24 mouse cellular contexts compared by ENCODE assay signal in the genomic region with DNA sequence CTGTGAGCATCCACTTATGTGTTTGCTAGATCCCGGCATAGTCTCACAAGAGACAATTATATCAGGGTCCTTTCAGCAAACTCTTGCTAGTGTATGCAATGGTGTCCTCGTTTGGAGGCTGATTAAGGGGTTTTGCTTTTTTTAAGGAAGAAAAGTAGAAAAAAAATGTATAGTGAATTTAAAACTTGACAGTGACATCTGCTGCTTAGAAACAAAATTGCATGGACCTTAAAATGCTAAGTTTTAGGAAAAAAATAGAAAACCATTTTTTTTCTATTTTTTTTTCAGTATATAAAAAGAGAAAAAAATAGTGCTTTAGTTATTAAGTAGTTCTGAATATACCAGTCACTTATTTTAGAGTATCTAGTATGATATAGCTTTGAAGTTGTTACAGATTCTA. TPM values are rescaled to one million over a fixed set of nuclear protein-coding genes. Genes with fewer than 3 reads are reported as not detected.
A peak's percentile ranks its signal among the peaks of the same experiment; 100 is the strongest.
DNase-seq lines count a peak whose midpoint lies in the region; ATAC-seq and TF ChIP-seq lines count a peak whose summit lies in the region.
"Had no signal": no experiment of that assay in that cellular context is flagged by ENCODE, and none has a peak within 500 bp of the region (broad histone marks: within the 10 kb centered on the region; RNA-seq: fewer than 3 reads in every experiment).

No protein-coding gene starts in this region.

- ATAC-seq in forebrain, embryonic 14.5 days: no peak
- no peak for ATAC-seq in forebrain, embryonic 13.5 days
- no peak for ATAC-seq in kidney, postnatal 0 days (replicated peaks; ENCODE audit: low FRiP score, low read depth)
- ATAC-seq in kidney, embryonic 16.5 days (ENCODE audit: low FRiP score, low TSS enrichment): no peak
- no peak for ATAC-seq in midbrain, postnatal 0 days (ENCODE audit: low FRiP score)
- no peak for ATAC-seq in midbrain, embryonic 14.5 days (ENCODE audit: low FRiP score, low TSS enrichment)
- ATAC-seq: forebrain, embryonic 15.5 days; hindbrain, embryonic 16.5 days; inflammation-experienced regulatory T-cells, adult 6 months; intestine, embryonic 16.5 days; Patski had no signal

- peak; percentile 7; the same call in 1 of the 2 replicates for TF ChIP-seq CTCF in kidney, postnatal 0 days (IDR thresholded peaks at IDR 0.05; ENCODE audit: low read depth)
- TF ChIP-seq CTCF in midbrain, postnatal 0 days (IDR thresholded peaks at IDR 0.05): peak; percentile 52

- no peaks in the 10 kb centered on the region for H3K36me3 ChIP-seq in forebrain, embryonic 14.5 days (ENCODE audit: control insufficient read depth, insufficient read depth, low read length)
- H3K36me3 ChIP-seq in forebrain, embryonic 13.5 days (ENCODE audit: poor library complexity, severe bottlenecking): no peaks in the 10 kb centered on the region
- H3K36me3 ChIP-seq in kidney, postnatal 0 days (ENCODE audit: insufficient read depth, low read length): no peaks in the 10 kb centered on the region
- H3K36me3 ChIP-seq in kidney, embryonic 16.5 days (ENCODE audit: insufficient read depth, low read length): no peaks in the 10 kb centered on the region
- H3K36me3 ChIP-seq in midbrain, postnatal 0 days (ENCODE audit: insufficient read depth, low read length): no peaks in the 10 kb centered on the region
- H3K36me3 ChIP-seq in midbrain, embryonic 14.5 days (ENCODE audit: control insufficient read depth, insufficient read depth, low read length): no peaks in the 10 kb centered on the region
- H3K36me3 ChIP-seq: forebrain, embryonic 10.5 days; forebrain, embryonic 15.5 days; hindbrain, embryonic 12.5 days had no signal

- no peak overlapping the region for H3K4me3 ChIP-seq in forebrain, embryonic 14.5 days (ENCODE audit: low read depth, low read length)
- H3K4me3 ChIP-seq in forebrain, embryonic 13.5 days: no peak overlapping the region
- H3K4me3 ChIP-seq in kidney, postnatal 0 days (replicated peaks; ENCODE audit: low read depth, low read length): no peak overlapping the region
- H3K4me3 ChIP-seq in kidney, embryonic 16.5 days (ENCODE audit: low read length): no peak overlapping the region
- H3K4me3 ChIP-seq in midbrain, postnatal 0 days (ENCODE audit: low read depth, low read length): no peak overlapping the region
- H3K4me3 ChIP-seq in midbrain, embryonic 14.5 days (replicated peaks; ENCODE audit: low read depth, low read length): no peak overlapping the region
- H3K4me3 ChIP-seq: forebrain, embryonic 10.5 days; forebrain, embryonic 15.5 days; gastrocnemius, adult 2 months; hindbrain, embryonic 12.5 days had no signal

- H3K4me1 ChIP-seq in forebrain, embryonic 14.5 days (ENCODE audit: control insufficient read depth, insufficient read depth, low read length): no peaks in the 10 kb centered on the region
- H3K4me1 ChIP-seq in forebrain, embryonic 13.5 days: no peaks in the 10 kb centered on the region
- no peaks in the 10 kb centered on the region for H3K4me1 ChIP-seq in kidney, postnatal 0 days (replicated peaks; ENCODE audit: insufficient read depth, low read length)
- H3K4me1 ChIP-seq in kidney, embryonic 16.5 days (ENCODE audit: insufficient read depth, low read length): no peaks in the 10 kb centered on the region
- H3K4me1 ChIP-seq in midbrain, postnatal 0 days (ENCODE audit: insufficient read depth, low read length): no peaks in the 10 kb centered on the region
- H3K4me1 ChIP-seq in midbrain, embryonic 14.5 days (ENCODE audit: control insufficient read depth, insufficient read depth, low read length): no peaks in the 10 kb centered on the region
- H3K4me1 ChIP-seq: forebrain, embryonic 10.5 days; forebrain, embryonic 15.5 days; hindbrain, embryonic 12.5 days had no signal

- no peaks in the 10 kb centered on the region for H3K9me3 ChIP-seq in forebrain, embryonic 14.5 days (replicated peaks; ENCODE audit: control insufficient read depth, low read length)
- H3K9me3 ChIP-seq in forebrain, embryonic 13.5 days (replicated peaks): no peaks in the 10 kb centered on the region
- H3K9me3 ChIP-seq in kidney, postnatal 0 days (replicated peaks; ENCODE audit: low read length): no peaks in the 10 kb centered on the region
- H3K9me3 ChIP-seq in kidney, embryonic 16.5 days (ENCODE audit: low read length): no peaks in the 10 kb centered on the region
- no peaks in the 10 kb centered on the region for H3K9me3 ChIP-seq in midbrain, postnatal 0 days (ENCODE audit: low read length)
- no peaks in the 10 kb centered on the region for H3K9me3 ChIP-seq in midbrain, embryonic 14.5 days (ENCODE audit: control insufficient read depth, low read length)
- H3K9me3 ChIP-seq: forebrain, embryonic 10.5 days; forebrain, embryonic 15.5 days; hindbrain, embryonic 12.5 days had no signal

- DNase-seq in forebrain, embryonic 14.5 days (ENCODE audit: low spot score): peak; percentile 8
- no peak for DNase-seq in kidney, postnatal 0 days (ENCODE audit: low spot score)
- DNase-seq in midbrain, postnatal 0 days (ENCODE audit: low spot score): no peak
- no peak for DNase-seq in midbrain, embryonic 14.5 days
- no peak for DNase-seq in cerebellum, adult 9-11 months
- no peak for DNase-seq in heart, adult 11 months
- DNase-seq: adrenal gland, postnatal 10 days; adrenal gland, postnatal 36 days; cerebellum, adult 11-12 months; cerebellum, adult 8-10 months; cerebellum, postnatal 14 days; gastrocnemius, adult 2 months; gastrocnemius, postnatal 14 days had no signal

- no peaks in the 10 kb centered on the region for H3K27me3 ChIP-seq in forebrain, embryonic 14.5 days (replicated peaks; ENCODE audit: control insufficient read depth, insufficient read depth, low read length)
- H3K27me3 ChIP-seq in forebrain, embryonic 13.5 days: no peaks in the 10 kb centered on the region
- no peaks in the 10 kb centered on the region for H3K27me3 ChIP-seq in kidney, postnatal 0 days (ENCODE audit: insufficient read depth, low read length)
- no peaks in the 10 kb centered on the region for H3K27me3 ChIP-seq in kidney, embryonic 16.5 days (ENCODE audit: insufficient read depth, low read length)
- no peaks in the 10 kb centered on the region for H3K27me3 ChIP-seq in midbrain, postnatal 0 days (ENCODE audit: insufficient read depth, low read length)
- no peaks in the 10 kb centered on the region for H3K27me3 ChIP-seq in midbrain, embryonic 14.5 days (ENCODE audit: control insufficient read depth, insufficient read depth, low read length)
- H3K27me3 ChIP-seq: forebrain, embryonic 15.5 days; hindbrain, embryonic 12.5 days; Patski had no signal

- H3K4me2 ChIP-seq in forebrain, embryonic 14.5 days (ENCODE audit: low read length): no peak overlapping the region
- no peak overlapping the region for H3K4me2 ChIP-seq in forebrain, embryonic 13.5 days
- H3K4me2 ChIP-seq in kidney, postnatal 0 days (ENCODE audit: low read length): no peak overlapping the region
- H3K4me2 ChIP-seq in kidney, embryonic 16.5 days (replicated peaks; ENCODE audit: low read depth, low read length): no peak overlapping the region
- no peak overlapping the region for H3K4me2 ChIP-seq in midbrain, postnatal 0 days (ENCODE audit: low read depth, low read length, poor library complexity, severe bottlenecking)
- no peak overlapping the region for H3K4me2 ChIP-seq in midbrain, embryonic 14.5 days (ENCODE audit: low read length)
- H3K4me2 ChIP-seq: forebrain, embryonic 15.5 days; heart, embryonic 11.5 days; hindbrain, embryonic 12.5 days had no signal

- H3K27ac ChIP-seq in forebrain, embryonic 14.5 days (ENCODE audit: low read depth, low read length): no peak overlapping the region
- H3K27ac ChIP-seq in forebrain, embryonic 13.5 days: no peak overlapping the region
- no peak overlapping the region for H3K27ac ChIP-seq in kidney, postnatal 0 days
- H3K27ac ChIP-seq in kidney, embryonic 16.5 days (ENCODE audit: low read length): no peak overlapping the region
- H3K27ac ChIP-seq in midbrain, postnatal 0 days (ENCODE audit: low read depth, low read length): no peak overlapping the region
- no peak overlapping the region for H3K27ac ChIP-seq in midbrain, embryonic 14.5 days (replicated peaks; ENCODE audit: low read depth, low read length)
- H3K27ac ChIP-seq: forebrain, embryonic 10.5 days; forebrain, embryonic 15.5 days; gastrocnemius, adult 2 months; hindbrain, embryonic 12.5 days had no signal

- WGBS in forebrain, embryonic 14.5 days: 51% methylated on average over 2 of the region's 2 CpGs
- WGBS in forebrain, embryonic 13.5 days: 63% methylated on average over 2 of the region's 2 CpGs
- 61% methylated on average over 2 of the region's 2 CpGs for WGBS in kidney, postnatal 0 days
- WGBS in kidney, embryonic 16.5 days: 70% methylated on average over 2 of the region's 2 CpGs
- WGBS in midbrain, postnatal 0 days: 64% methylated on average over 2 of the region's 2 CpGs
- 79% methylated on average over 2 of the region's 2 CpGs for WGBS in midbrain, embryonic 14.5 days

- H3K9ac ChIP-seq in forebrain, embryonic 14.5 days (ENCODE audit: low read length): no peak overlapping the region
- H3K9ac ChIP-seq in forebrain, embryonic 13.5 days: no peak overlapping the region
- no peak overlapping the region for H3K9ac ChIP-seq in kidney, postnatal 0 days (ENCODE audit: low read depth, low read length)
- no peak overlapping the region for H3K9ac ChIP-seq in kidney, embryonic 16.5 days (replicated peaks; ENCODE audit: low read length)
- H3K9ac ChIP-seq in midbrain, postnatal 0 days (replicated peaks; ENCODE audit: low read length, poor library complexity, severe bottlenecking): no peak overlapping the region
- no peak overlapping the region for H3K9ac ChIP-seq in midbrain, embryonic 14.5 days (replicated peaks; ENCODE audit: low read length)
- H3K9ac ChIP-seq: forebrain, embryonic 15.5 days; hindbrain, embryonic 12.5 days had no signal

RNA-seq across cellular contexts. Expression of a gene that starts 43.2 kb away (rescaled TPM):
- 3.1 and 4.8 TPM in 2 replicates for polyA plus RNA-seq in forebrain, embryonic 14.5 days (2014; fragmentation: Nextera tagmentation; extraction: Ambion mirVana)
- polyA plus RNA-seq in forebrain, embryonic 13.5 days (2015; fragmentation: Nextera tagmentation; extraction: Ambion mirVana): 2.6 and 2.7 TPM in 2 replicates
- polyA plus RNA-seq in kidney, postnatal 0 days (2015; fragmentation: Nextera tagmentation; extraction: Ambion mirVana): 1.4 TPM in 2 replicates
- 6.1 and 6.2 TPM in 2 replicates for polyA plus RNA-seq in kidney, embryonic 16.5 days (2015; fragmentation: Nextera tagmentation; extraction: Ambion mirVana)
- 1.5 and 1.6 TPM in 2 replicates for total RNA-seq in midbrain, postnatal 0 days (2014; rRNA removed)
- polyA plus RNA-seq in midbrain, postnatal 0 days (2015; fragmentation: Nextera tagmentation; extraction: Ambion mirVana): 0.88 and 1.0 TPM in 2 replicates
- polyA plus RNA-seq in midbrain, embryonic 14.5 days (2014; fragmentation: Nextera tagmentation; extraction: Ambion mirVana): 0.72 and 3.5 TPM in 2 replicates
- total RNA-seq: ES-E14 had no signal
- polyA plus RNA-seq: inflammation-experienced regulatory T-cells, adult 6 months; Patski had no signal

RNA-seq across cellular contexts. Expression of a gene that starts 51.9 kb away (rescaled TPM):
- polyA plus RNA-seq in forebrain, embryonic 14.5 days (2014; fragmentation: Nextera tagmentation; extraction: Ambion mirVana): 95.0 and 120 TPM in 2 replicates
- polyA plus RNA-seq in forebrain, embryonic 13.5 days (2015; fragmentation: Nextera tagmentation; extraction: Ambion mirVana): 54.7 and 57.7 TPM in 2 replicates
- polyA plus RNA-seq in kidney, postnatal 0 days (2015; fragmentation: Nextera tagmentation; extraction: Ambion mirVana): 8.2 and 8.7 TPM in 2 replicates
- polyA plus RNA-seq in kidney, embryonic 16.5 days (2015; fragmentation: Nextera tagmentation; extraction: Ambion mirVana): 27.0 and 28.1 TPM in 2 replicates
- 155 and 176 TPM in 2 replicates for total RNA-seq in midbrain, postnatal 0 days (2014; rRNA removed)
- polyA plus RNA-seq in midbrain, postnatal 0 days (2015; fragmentation: Nextera tagmentation; extraction: Ambion mirVana): 337 and 364 TPM in 2 replicates
- 138 and 201 TPM in 2 replicates for polyA plus RNA-seq in midbrain, embryonic 14.5 days (2014; fragmentation: Nextera tagmentation; extraction: Ambion mirVana)
- polyA plus RNA-seq: inflammation-experienced regulatory T-cells, adult 6 months; Patski had no signal
